Mouse (Mus musculus) thymus, postnatal 25 days (tissue): ENCODE results near the gene Jrkl.

ENCODE experiments used
- DNase-seq: peaks from one replicate; pipeline ENCODE4 v3.0.0; 2022

Gene Jrkl

DNA sequence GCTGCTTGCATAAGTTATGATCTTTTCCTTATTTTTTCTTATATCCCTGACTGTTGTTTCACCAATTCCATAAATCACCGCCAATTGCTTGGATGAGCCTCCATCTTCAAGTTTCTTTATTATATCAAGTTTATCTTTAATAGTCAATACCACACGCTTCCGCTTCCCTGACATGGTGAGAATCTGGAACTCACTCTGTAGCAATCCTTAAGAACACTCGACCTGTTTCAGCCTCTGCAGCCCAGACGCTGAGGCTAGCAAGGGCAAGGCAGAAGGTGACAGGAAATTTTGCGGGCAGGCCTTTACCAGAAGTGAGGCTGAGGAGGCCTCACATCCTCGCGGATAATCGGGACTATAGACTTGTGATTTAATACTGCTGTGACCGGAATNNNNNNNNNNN, at the start of gene Jrkl:
Gene Jrkl, minus strand, starts transcription at position 349 of the 400 bp plus-strand sequence.
- DNase-seq, result peak; percentile 46

DNA sequence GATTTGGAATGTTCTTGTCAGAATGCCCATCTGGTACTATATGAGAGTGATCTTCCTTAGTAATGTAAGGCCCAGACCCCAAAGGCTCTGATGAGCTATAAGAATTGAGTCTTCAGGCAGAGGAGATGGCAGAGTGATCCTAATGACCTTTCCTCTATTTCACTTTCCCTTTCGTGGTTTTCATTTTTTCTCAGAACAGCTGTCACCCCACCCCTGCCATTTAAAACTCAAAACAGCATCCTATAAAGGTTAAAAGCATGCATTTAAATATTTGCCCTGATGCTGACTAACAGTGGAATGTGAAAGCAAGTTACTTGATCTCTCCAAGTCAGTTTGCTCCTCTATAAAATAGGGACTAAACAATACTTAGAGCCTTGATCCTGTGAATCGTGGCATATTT, 41.9 kb upstream of the Jrkl start:
- no peak for DNase-seq

- no peak for DNase-seq
Observed at GRCm38 (mm10) chr9:13273219-13273618, 27.6 kb upstream of the Jrkl start.

GRCm38 (mm10) chr9:13260980-13261379, 15.4 kb upstream of the Jrkl start:
- DNase-seq, result no peak

DNA sequence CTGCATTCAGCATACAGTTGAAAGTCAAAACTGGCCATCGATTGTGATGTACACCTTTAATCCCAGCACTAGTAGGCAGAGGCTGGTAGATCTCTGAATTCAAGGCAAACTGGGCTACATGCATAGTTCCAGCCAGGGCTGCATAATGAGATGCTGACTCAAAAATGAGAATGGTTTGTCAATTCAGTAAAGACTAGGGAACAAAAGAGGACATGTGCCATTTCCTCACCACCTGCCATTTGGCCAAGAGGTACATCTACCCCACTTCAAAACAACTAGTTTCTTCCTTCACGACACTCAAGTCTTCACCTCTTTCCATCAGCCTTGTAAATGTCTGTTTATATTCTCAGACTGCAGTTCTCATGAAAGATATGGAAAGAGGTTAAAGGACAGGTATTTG, 12.5 kb upstream of the Jrkl start:
- DNase-seq, result no peak

- DNase-seq, result no peak
Observed at GRCm38 (mm10) chr9:13256726-13257125, 11.1 kb upstream of the Jrkl start.

- no peak for DNase-seq
Observed at GRCm38 (mm10) chr9:13251251-13251650, 5.6 kb upstream of the Jrkl start.

DNA sequence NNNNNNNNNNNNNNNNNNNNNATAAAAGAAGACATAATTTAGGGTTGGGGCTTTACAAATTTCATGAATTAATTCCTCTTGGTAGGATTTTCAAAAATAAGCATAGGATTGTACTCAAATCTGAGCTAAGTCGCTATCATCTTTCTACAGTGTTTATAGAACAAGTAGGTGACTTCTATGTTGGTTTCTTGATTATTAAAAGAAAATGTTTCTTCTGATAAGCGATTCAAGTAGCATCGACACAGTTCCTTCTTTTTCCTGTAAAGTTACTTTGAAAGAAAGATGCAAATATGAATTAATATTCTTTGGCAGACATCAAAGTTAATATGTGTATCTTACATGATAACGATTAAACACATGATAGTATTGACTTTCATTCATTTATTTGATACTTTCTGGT, 2.5 kb upstream of the Jrkl start:
- DNase-seq, result no peak

DNA sequence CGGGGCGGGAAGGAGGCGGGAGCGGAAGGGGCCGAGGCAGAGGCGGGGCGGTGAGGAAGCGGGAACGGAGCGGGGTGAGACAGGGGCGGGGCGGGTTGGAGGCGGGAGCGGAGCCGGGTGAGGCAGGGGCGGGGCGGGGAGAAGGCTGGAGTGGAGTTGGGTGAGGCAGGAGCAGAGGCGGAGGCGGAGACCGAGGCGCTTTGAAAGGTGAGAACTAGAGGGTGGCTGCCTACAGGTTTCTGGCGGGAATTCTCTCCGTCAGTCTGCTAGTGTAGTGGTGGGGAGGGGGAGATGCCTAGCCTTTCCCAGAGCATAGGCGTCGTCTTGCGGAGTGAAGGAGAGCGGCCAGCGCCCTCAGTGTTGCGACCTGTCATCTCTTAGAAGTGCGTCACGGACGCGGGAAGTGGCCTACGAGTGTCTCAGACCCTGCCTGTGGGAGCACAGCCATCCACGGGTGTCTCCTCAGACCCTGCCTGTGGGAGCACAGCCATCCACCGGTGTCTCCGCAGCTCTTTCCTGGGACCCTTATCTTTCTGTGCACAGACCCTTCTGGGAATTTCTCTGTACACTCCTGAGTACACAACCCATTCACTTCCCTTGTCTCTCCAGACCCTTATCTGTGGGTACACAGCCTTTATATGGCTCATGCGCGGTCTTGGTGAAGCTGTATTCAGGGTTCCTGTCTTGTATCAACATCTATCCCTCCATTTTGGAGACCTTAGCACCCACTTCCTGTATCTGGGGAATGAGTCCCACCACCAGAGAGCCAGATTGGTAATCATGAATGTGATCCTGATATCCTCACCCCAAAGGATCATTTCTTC, 1.4 kb upstream of the Jrkl start, which contains the start of gene Ccdc82:
Gene Ccdc82, plus strand, starts transcription at position 141 of the 824 bp plus-strand sequence.
- peak; percentile 92 for DNase-seq

GRCm38 (mm10) chr9:13242321-13242720, 3.3 kb downstream of the Jrkl start:
- no peak for DNase-seq

GRCm38 (mm10) chr9:13231545-13232216, 13.9 kb downstream of the Jrkl start:
- peak; percentile 11 for DNase-seq

DNA sequence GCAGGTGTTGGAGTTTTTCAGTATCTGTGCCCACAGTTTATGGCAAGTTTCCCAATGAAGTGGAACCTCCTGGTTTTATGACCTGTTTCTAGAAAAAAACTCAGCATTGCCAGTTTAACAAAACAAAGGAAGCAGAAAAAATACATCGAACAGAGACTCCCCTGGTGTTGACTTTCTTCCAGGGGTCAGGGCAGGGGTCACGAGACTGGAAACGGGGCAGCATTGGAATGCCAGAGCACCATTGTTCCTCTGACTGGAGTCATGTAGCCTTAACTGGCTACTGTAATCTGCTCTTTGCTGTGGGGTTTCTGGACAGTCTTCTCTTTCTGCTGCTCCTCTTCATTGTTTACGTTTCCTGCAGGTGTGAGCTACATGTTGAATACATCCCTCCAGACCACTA, 15.1 kb downstream of the Jrkl start:
- no peak for DNase-seq

GRCm38 (mm10) chr9:13225872-13226271, 19.8 kb downstream of the Jrkl start:
- DNase-seq, result no peak

- no peak for DNase-seq
Observed at GRCm38 (mm10) chr9:13206369-13206768, 39.3 kb downstream of the Jrkl start.

- no peak for DNase-seq
Observed at GRCm38 (mm10) chr9:13203681-13204080, 41.9 kb downstream of the Jrkl start.

GRCm38 (mm10) chr9:13203109-13203508, 42.5 kb downstream of the Jrkl start:
- DNase-seq, result no peak

DNA sequence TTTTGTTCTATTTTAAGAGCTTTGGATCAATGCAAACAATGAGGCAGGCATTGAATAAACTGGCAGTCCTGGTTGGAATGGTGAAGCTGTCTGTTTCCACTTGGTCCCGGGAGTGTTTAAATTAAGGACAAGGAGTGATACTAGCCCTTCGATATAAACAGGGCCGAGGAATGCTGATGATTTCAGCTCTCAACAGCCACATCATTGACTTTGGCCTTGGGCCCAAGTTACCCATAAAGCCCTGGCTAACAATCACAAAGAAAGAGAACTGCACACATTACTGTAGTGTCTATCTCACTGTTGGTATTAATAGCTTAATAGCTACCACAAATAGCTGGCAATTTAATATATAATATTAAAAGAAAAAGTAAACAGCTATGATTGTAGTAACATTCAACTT, 45.5 kb downstream of the Jrkl start:
- no peak for DNase-seq

DNA sequence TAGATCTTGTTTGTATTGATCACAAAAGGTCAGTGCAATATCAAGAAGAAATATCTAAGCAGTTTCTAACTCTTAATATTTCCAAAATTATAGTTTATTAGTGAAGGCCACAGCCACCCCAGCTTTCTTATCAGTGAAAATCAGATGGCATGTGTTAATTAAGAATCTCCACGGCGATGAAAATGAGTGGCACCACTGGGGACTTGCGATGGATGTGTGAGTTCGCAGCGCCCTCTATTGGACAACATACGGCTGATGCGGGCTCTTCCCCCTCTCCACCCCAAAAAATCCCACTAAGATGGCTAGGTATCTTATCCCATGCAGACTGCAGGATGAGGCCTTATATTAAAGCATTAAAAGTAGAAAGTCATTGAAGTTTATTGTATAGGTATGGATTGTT, 49.9 kb downstream of the Jrkl start:
- peak; percentile 30 for DNase-seq

DNA sequence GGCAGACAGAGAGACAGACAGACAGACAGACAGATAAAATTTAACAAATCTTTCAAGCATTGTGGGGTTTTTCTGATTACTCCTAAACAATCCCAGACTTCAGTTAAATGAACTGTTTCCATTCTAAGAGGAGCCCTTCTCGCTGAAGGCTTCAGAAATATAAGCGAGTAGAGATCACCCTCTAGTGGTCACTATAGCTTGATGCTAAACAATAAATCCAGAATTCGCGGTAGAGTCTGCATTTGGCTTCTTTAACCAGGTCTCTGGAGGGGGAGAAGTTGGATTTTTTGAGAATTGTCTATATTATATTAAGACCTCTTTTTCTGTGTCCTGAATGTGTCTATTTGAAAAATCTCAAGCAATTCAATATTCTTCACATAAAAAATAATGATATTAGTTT, 50.4 kb downstream of the Jrkl start:
- no peak for DNase-seq

DNA sequence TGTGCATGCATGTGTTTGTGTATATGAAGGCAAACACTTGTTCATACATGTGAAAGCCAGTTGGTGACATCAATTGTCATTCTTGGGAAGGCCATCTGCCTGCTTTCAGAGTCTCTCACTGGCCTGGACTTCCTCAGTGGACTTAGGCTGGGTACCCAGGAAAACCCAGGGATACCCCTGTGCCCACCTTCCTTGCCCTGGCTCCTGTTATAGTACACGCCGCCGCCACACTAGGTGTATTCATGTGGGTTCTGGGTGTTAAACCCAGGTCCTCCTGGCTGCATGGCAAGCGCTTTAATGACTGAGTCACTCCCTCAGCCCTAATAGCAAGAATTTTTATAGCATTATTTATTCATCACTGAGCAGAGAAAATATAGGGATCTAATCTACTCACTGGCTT, 51.0 kb downstream of the Jrkl start:
- no peak for DNase-seq
